ENCODE assay signal across 8 mouse cellular contexts in genomic region chr5:123973299-123974178, GRCm38 (mm10). TPM values are rescaled to one million over a fixed set of nuclear protein-coding genes. Genes with fewer than 3 reads are reported as not detected.
DNase-seq lines count a peak whose midpoint lies in the region; ATAC-seq and TF ChIP-seq lines count a peak whose summit lies in the region.

Gene Hip1r, plus strand, starts transcription at chr5:123973628.

- no peaks in the 10 kb centered on the region for H3K27me3 ChIP-seq in forebrain, postnatal 0 days (ENCODE audit: insufficient read depth, low read length)

- no peaks in the 10 kb centered on the region for H3K9me3 ChIP-seq in forebrain, postnatal 0 days (ENCODE audit: low read length)

- peak within 1 kb of the TSS; percentile 54 for H3K27ac ChIP-seq in forebrain, postnatal 0 days (ENCODE audit: low read depth, low read length)

- peak; percentile 75 for DNase-seq in NIH3T3 (ENCODE audit: low read depth)
- DNase-seq in cerebellum, adult 18-20 months = peak; percentile 83 to 88
- peak; percentile 67 for DNase-seq in forebrain, postnatal 0 days
- peak; percentile 66 for DNase-seq in layer of hippocampus, adult 9-11 months
- peak; percentile 86 for DNase-seq in lung, postnatal 10 days
- DNase-seq in retina, embryonic 14.5 days (ENCODE audit: low spot score) = peak; percentile 70
- peak; percentile 73 for DNase-seq in urinary bladder, adult 2 months (ENCODE audit: low spot score)

- peak; percentile 72 for ATAC-seq in forebrain, postnatal 0 days
- peak; percentile 31 to 43 for ATAC-seq in hematopoietic stem cell, adult 5-6 weeks (replicated peaks in 1 of 2; ENCODE audit: insufficient read depth in 1 of 2, low FRiP score in 2 of 2, low TSS enrichment in 1 of 2, low read depth in 1 of 2, poor library complexity in 2 of 2, severe bottlenecking in 2 of 2)

- H3K9ac ChIP-seq in forebrain, postnatal 0 days = peak within 1 kb of the TSS; percentile 80

- no peak for TF ChIP-seq CTCF in forebrain, postnatal 0 days (IDR thresholded peaks at IDR 0.05; ENCODE audit: low read depth)

- peaks cover 12% of the 10 kb centered on the region for H3K4me1 ChIP-seq in forebrain, postnatal 0 days (ENCODE audit: insufficient read depth)

- 5% methylated on average over 82 of the region's 106 CpGs for WGBS in forebrain, postnatal 0 days

- peak within 1 kb of the TSS; percentile 81 for H3K4me3 ChIP-seq in forebrain, postnatal 0 days (ENCODE audit: low read depth, low read length)

- H3K36me3 ChIP-seq in forebrain, postnatal 0 days (ENCODE audit: insufficient read depth) = no peaks in the 10 kb centered on the region

- peak within 1 kb of the TSS; percentile 79 for H3K4me2 ChIP-seq in forebrain, postnatal 0 days (ENCODE audit: low read depth)

RNA-seq across cellular contexts. Expression of gene Hip1r, which starts in this region (rescaled TPM):
- 52.2 and 55.0 TPM in 2 replicates for total RNA-seq in forebrain, postnatal 0 days (2014; rRNA removed)
- 22.2 and 29.8 TPM in 2 replicates for polyA plus RNA-seq in forebrain, postnatal 0 days (2015; fragmentation: Nextera tagmentation; extraction: Ambion mirVana)
- total RNA-seq in hematopoietic stem cell, adult 5-6 weeks (2017) = 36.8 and 47.0 TPM in 2 replicates
- polyA plus RNA-seq in urinary bladder, adult 2 months (2012; rRNA removed) = 53.9 and 54.0 TPM in 2 replicates

Comparison
In these comparisons a context has a peak if more than half of its experiments do, and no peak if none do; other contexts are left out.
1. Peak in every context shown above with its lines: DNase-seq, ATAC-seq, H3K4me3 ChIP-seq and H3K27ac ChIP-seq.